Mouse (Mus musculus) liver, adult 2 months (tissue): ENCODE data around the gene Clta. TPM values are rescaled to one million over a fixed set of nuclear protein-coding genes. Genes with fewer than 3 reads are reported as not detected.

ENCODE experiments used
- DNase-seq: peaks from one replicate; pipeline ENCODE4 v3.0.0-alpha.2; 2011; ENCODE audit warnings: low read depth, low spot score; ENCODE audit errors: extremely low read depth
- H3K27ac ChIP-seq: fragments of 200-500 bp; replicated peaks from 2 replicates; pipeline ENCODE4 v1.5.1; 2012; ENCODE audit warnings: low read depth, mild to moderate bottlenecking, control low read depth, inconsistent platforms, low read length; ENCODE audit not compliant: insufficient read depth
- H3K27me3 ChIP-seq: fragments of 200-500 bp; 2 replicates; pipeline ENCODE4 v1.6.1; 2012; ENCODE audit warnings: mild to moderate bottlenecking, moderate library complexity, low read length, inconsistent platforms; ENCODE audit not compliant: control insufficient read depth, insufficient read depth
- H3K36me3 ChIP-seq: fragments of 200-500 bp; 2 replicates; pipeline ENCODE4 v1.6.1; 2012; ENCODE audit warnings: low read length, inconsistent platforms; ENCODE audit not compliant: control insufficient read depth, insufficient read depth
- H3K4me1 ChIP-seq: fragments of 200-500 bp; 2 replicates; pipeline ENCODE4 v1.6.1; 2011; ENCODE audit warnings: low read length; ENCODE audit not compliant: control insufficient read depth, insufficient read depth
- H3K4me3 ChIP-seq: fragments of 200-500 bp; 2 replicates; pipeline ENCODE4 v1.5.1; 2011; ENCODE audit warnings: low read depth, mild to moderate bottlenecking, control low read depth, low read length, moderate library complexity; ENCODE audit not compliant: insufficient read depth
- H3K79me2 ChIP-seq: fragments of 200-500 bp; 2 replicates; pipeline ENCODE4 v1.6.1; 2012; ENCODE audit warnings: inconsistent platforms, mild to moderate bottlenecking, low read length, moderate library complexity; ENCODE audit not compliant: control insufficient read depth, insufficient read depth
- H3K9ac ChIP-seq: fragments of 200-500 bp; 2 replicates; pipeline ENCODE4 v1.6.1; 2012; ENCODE audit warnings: low read depth, mild to moderate bottlenecking, control low read depth, inconsistent platforms, low read length
- CTCF ChIP-seq: fragments of 200-500 bp; IDR thresholded peaks from 2 replicates; pipeline ENCODE4 v1.5.1; 2011; ENCODE audit warnings: low read depth, low read length, control low read depth
- POLR2A ChIP-seq: fragments of 200-500 bp; IDR thresholded peaks from 2 replicates; pipeline ENCODE4 v1.6.1; 2011; ENCODE audit warnings: low read length, control low read depth; ENCODE audit not compliant: insufficient read depth; ENCODE audit errors: extremely low read depth
- WGBS: fragments of 180-500 bp; shearing (Covaris S2); methylation state at CpG from one replicate; pipeline ENCODE4 v1.1.7; 2018; 5-methylcytosine and 5-hydroxymethylcytosine counted together
- polyA plus RNA-seq: library from polyadenylated mRNA; depleted of rRNA; stranded (reverse); fragments of >200 nt; gene quantifications from 2 replicates; pipeline ENCODE4 v1.2.3, GENCODE M21; 2012
- total RNA-seq: library from RNA; depleted of rRNA; stranded (reverse); fragments of >200 nt; gene quantifications from 2 replicates; pipeline ENCODE4 v1.2.3, GENCODE M21; 2014

Clta gene
- total and polyA plus RNA-seq, 2 experiments, result 116 to 191 TPM

DNA sequence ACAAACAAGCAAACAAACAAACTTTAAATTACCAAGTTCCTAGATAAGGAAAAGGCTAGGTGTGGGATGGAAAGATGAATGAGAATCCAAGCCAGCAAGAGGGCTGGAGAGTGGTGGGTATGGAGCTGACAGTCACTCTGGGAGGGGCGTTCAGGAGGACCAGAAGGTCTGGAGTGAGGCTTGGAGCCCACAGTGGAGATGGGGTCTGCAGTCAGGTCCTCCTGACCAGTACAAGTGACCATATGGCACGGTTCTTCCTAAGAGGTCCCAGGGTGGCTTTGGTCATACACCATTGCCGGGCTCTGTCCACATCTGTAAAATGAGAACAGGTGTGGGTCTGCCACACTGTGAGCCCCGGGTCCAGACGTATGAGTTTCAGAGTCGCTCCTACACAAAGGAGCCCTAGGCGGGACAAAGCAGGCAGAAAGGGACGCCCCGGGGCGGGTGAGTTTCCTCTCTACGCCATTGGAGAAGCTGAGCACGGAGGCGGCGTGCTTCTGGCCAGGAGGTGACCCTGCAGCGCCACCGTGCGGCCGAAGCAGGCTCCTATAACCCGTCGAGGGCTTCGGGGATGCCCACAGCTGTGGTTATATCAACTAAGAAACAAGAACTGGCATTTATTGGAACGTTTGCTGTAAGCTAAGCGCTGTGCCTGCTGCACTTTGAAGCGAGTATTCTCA, 22.1 kb upstream of the Clta start:
- DNase-seq, result peak; percentile 50
- H3K27me3 ChIP-seq, result no peaks in the 10 kb centered on the region
- H3K27ac ChIP-seq, result no peak overlapping the region
- 2% methylated on average over 24 of the region's 24 CpGs for WGBS
- 0 out of 2 replicates have a peak overlapping the region, but pooled peaks have one; percentile 20 for H3K9ac ChIP-seq
- H3K4me3 ChIP-seq, result no peak overlapping the region
- H3K79me2 ChIP-seq, result no peaks in the 10 kb centered on the region
- H3K36me3 ChIP-seq, result no peaks in the 10 kb centered on the region
- TF ChIP-seq CTCF, result peak; percentile 94
- no peak for TF ChIP-seq POLR2A
- no peaks in the 10 kb centered on the region for H3K4me1 ChIP-seq

DNA sequence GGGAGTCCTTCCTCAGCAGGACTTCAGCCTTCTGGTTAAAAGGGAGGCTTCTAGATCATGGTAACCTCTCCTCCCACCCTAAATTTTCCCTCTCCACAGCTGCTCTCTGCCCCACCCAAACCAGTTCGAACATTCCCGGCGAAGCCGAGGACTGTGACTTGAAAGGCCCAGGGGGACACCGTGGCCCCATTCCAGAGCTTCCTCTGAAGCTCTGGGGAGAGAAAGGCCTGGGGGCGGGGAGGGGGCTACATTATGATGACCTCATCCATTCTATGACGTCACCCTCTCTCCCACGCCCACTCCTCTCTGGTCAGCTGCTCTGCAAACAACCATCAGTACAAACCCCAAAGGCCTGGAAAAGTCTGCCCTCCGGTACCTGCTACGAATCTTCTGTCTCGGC, 21.1 kb upstream of the Clta start, which contains the start of gene Ccin:
Gene Ccin, plus strand, starts transcription at position 303 of the 400 bp plus-strand sequence.
- Histone ChIP-seq H3K4me1 (no peaks in the 10 kb centered on the region), H3K36me3 (no peaks in the 10 kb centered on the region), H3K79me2 (no peaks in the 10 kb centered on the region), H3K27me3 (no peaks in the 10 kb centered on the region), H3K27ac (no peak within 1 kb of the TSS), H3K4me3 (no peak within 1 kb of the TSS), H3K9ac (no peak within 1 kb of the TSS)
- 81% methylated on average over 11 of the region's 11 CpGs for WGBS
- DNase-seq, result no peak
- TF ChIP-seq POLR2A, result no peak
- TF ChIP-seq CTCF, result no peak

DNA sequence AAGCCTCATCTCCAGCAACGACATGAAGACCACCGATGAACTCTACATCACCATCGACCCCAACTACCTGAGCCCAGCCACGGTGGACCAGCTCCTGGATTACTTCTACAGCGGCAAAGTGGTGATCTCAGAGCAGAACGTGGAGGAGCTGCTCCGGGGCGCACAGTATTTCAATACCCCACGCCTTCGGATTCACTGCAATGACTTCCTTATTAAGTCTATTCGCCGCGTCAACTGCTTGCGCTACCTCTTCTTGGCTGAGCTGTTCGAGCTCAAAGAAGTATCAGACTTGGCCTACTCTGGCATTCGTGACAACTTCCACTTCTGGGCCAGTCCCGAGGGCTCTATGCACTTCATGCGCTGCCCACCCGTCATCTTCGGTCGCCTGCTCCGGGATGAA, 20.5 kb upstream of the Clta start:
- Histone ChIP-seq H3K27ac (no peak overlapping the region), H3K79me2 (no peaks in the 10 kb centered on the region), H3K9ac (no peak overlapping the region), H3K4me1 (no peaks in the 10 kb centered on the region), H3K36me3 (no peaks in the 10 kb centered on the region), H3K4me3 (no peak overlapping the region), H3K27me3 (no peaks in the 10 kb centered on the region)
- no peak for DNase-seq
- WGBS, result 94% methylated on average over 22 of the region's 22 CpGs
- TF ChIP-seq CTCF, result no peak
- TF ChIP-seq POLR2A, result no peak

DNA sequence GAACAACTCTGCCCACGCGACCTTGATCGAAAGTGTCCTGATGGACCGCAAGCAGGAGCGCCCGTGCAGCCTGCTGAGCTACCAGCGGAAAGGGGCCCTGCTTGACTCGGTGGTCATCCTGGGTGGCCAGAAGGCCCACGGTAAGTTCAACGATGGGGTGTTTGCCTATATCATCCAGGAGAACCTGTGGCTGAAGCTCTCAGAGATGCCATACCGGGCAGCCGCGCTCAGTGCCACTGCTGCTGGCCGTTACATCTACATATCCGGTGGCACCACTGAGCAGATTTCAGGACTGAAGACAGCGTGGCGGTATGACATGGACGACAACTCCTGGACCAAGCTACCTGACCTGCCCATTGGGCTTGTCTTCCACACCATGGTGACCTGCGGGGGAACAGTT, 19.9 kb upstream of the Clta start:
- Histone ChIP-seq H3K27me3 (no peaks in the 10 kb centered on the region), H3K4me3 (no peak overlapping the region), H3K9ac (no peak overlapping the region), H3K79me2 (no peaks in the 10 kb centered on the region), H3K4me1 (no peaks in the 10 kb centered on the region), H3K27ac (no peak overlapping the region), H3K36me3 (no peaks in the 10 kb centered on the region)
- WGBS, result 89% methylated on average over 19 of the region's 19 CpGs
- TF ChIP-seq POLR2A (no peak), CTCF (no peak)
- no peak for DNase-seq

DNA sequence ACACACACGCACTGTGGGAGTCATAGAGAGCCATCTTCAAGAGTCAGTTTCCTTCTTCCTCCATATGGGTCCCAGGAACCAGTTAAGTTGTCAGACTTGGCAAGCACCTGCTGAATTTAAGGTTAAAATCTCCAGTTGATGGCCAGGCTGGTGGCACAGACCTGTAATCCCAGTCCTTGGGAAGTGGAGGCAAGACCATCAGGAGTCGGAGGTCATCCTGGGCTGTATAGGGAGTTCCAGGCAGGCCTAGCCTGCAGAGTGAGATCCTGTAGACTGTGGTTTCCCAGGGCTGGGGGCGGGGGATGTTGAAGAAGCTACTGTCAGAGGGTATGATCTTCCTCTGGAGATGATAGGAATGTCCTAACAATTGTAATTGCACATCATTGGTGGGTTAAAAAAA, 15.3 kb upstream of the Clta start:
- Histone ChIP-seq H3K36me3 (no peaks in the 10 kb centered on the region), H3K27ac (no peak overlapping the region), H3K4me3 (no peak overlapping the region), H3K79me2 (no peaks in the 10 kb centered on the region), H3K27me3 (no peaks in the 10 kb centered on the region), H3K4me1 (no peaks in the 10 kb centered on the region), H3K9ac (no peak overlapping the region)
- 95% methylated on average over 3 of the region's 3 CpGs for WGBS
- no peak for DNase-seq
- TF ChIP-seq CTCF, result no peak
- TF ChIP-seq POLR2A, result no peak

DNA sequence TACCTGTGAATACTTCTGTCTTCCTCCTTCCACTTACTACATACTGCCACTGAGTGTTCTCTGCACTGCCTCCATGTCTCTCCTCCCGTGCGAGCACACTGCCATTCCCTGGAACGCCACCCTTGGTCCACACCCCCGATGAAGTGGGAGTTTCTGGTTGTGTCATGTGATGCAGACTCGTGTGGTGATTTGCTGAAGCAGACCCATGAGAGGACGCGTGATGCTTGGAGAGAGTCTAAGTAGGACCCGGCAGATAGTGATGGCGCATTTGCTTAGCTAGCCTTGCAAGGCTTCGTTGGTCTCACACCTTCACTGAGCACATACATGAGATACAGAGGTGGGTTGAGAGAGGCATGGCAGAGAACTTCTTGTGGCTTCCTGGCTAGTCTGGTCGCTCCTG, 11.2 kb upstream of the Clta start:
- Histone ChIP-seq H3K27ac (no peak overlapping the region), H3K27me3 (no peaks in the 10 kb centered on the region), H3K79me2 (no peaks in the 10 kb centered on the region), H3K4me1 (no peaks in the 10 kb centered on the region), H3K36me3 (no peaks in the 10 kb centered on the region), H3K4me3 (no peak overlapping the region), H3K9ac (no peak overlapping the region)
- TF ChIP-seq POLR2A (no peak), CTCF (no peak)
- DNase-seq, result no peak
- 94% methylated on average over 11 of the region's 11 CpGs for WGBS
